Mouse (Mus musculus) macrophage (primary cell): ENCODE results near the gene Magt1. TPM values are rescaled to one million over a fixed set of nuclear protein-coding genes. Genes with fewer than 3 reads are reported as not detected.
"Not testable (repeated sequence)": the region's sequence is repeated elsewhere in the genome, so short reads cannot be mapped to it uniquely, and the experiment has no call there.

ENCODE experiments used
- H3K27ac ChIP-seq: fragments of 350-480 bp; formaldehyde crosslinking; 2 replicates; pipeline ENCODE4 v1.9.0; 2021
- H3K36me3 ChIP-seq: fragments of 350-480 bp; formaldehyde crosslinking; 2 replicates; pipeline ENCODE4 v1.9.0; 2021; ENCODE audit errors: inconsistent target
- H3K4me3 ChIP-seq: fragments of 350-480 bp; formaldehyde crosslinking; 2 replicates; pipeline ENCODE4 v1.9.0; 2021; ENCODE audit errors: inconsistent target
- H3K79me2 ChIP-seq: fragments of 350-480 bp; formaldehyde crosslinking; 2 replicates; pipeline ENCODE4 v1.9.0; 2021; ENCODE audit errors: inconsistent target
- WGBS: methylation state at CpG from one replicate; pipeline ENCODE4 v1.1.7; 2026; ENCODE audit warnings: inconsistent platforms; ENCODE audit not compliant: missing documents; 5-methylcytosine and 5-hydroxymethylcytosine counted together
- polyA plus RNA-seq: library from polyadenylated mRNA; stranded (reverse); fragments of 250-400 nt; gene quantifications from 3 replicates; pipeline ENCODE4 v1.2.4, GENCODE M21; 2018; ENCODE audit warnings: inconsistent platforms

Gene Magt1
- polyA plus RNA-seq, 1 experiment from 2014 or later = 39.1 TPM

DNA sequence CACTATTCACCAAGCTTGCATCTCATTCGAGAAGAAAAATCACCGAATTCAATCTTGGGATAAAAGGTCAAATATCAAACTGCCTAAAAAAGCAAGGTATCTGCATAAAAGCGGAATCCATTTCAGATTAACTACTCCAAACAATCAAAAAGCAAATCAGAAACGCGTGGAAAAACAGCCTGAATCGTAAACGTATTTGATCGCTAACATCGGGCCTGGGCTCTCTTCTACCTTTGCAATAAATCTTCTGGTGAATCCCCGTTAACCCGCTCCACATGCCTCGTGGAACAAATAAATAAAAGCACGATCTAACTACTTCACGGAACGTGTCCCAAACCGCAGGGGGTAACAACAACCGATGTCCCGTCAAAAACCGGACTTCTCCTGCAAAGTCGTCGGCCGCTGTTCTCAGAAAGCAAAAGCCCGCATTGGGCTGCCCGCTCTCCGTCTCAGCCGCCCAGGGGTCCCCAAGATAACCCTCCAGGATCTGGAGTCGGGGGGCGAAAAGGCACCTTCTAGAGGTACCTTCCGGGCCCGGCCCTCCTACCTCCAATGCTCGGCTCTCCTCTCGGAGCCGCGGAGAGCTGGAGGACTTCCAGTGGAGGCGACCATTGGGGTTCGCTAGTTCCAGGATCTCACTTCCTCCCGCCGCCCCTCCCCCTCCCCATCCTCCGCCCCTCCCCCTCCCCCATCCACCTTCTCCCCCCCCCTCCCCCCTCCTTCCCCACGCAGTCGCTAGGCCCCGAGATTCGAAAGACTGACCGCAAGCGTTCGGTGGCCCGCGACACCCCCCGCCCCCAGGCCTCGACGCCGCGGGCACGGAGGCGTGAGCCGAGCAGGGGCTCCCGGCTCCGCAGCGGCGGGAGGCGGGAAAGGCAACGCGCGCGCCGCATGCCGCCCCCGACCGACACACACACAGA, 83.5 kb downstream of the Magt1 start:
- no peaks in the 10 kb centered on the region for H3K36me3 ChIP-seq
- peaks cover 52% of the 10 kb centered on the region for H3K79me2 ChIP-seq
- peak overlapping the region; percentile 58 for H3K4me3 ChIP-seq
- H3K27ac ChIP-seq = peak overlapping the region; percentile 77
- 19% methylated on average over 37 of the region's 69 CpGs for WGBS

DNA sequence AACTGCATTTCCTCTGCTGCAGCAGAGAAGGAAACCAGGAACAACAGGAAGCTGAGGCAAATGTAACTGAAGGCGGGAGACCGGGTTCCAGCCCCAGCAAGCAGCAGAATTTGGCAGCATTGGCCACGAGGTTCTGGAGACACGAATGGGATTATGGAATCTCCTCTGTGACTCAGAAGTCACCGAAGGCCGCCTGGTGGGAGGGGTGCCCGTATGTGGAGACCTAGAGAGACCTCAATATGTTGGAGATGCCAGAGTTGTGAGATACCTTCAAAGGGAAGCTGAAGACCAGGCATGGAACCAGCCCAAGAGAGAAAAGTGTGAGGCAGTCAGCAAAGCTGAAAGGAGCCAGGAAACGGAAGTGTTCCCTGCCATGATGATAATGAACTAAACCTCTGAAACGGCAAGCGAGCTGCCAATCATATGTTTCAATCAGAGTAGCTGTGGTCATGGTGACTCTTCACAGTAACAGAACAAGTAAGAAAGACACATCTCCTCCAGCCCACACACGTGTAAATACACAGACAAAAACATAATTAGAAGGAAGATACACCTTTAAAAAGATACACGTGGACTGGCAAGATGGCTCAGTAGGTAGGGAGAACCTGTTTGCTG, 85.5 kb downstream of the Magt1 start:
- Histone ChIP-seq H3K79me2 (peaks cover 71% of the 10 kb centered on the region), H3K27ac (peak overlapping the region; percentile 30), H3K36me3 (no peaks in the 10 kb centered on the region), H3K4me3 (no peak overlapping the region)
- WGBS = 33% methylated on average over 12 of the region's 12 CpGs

DNA sequence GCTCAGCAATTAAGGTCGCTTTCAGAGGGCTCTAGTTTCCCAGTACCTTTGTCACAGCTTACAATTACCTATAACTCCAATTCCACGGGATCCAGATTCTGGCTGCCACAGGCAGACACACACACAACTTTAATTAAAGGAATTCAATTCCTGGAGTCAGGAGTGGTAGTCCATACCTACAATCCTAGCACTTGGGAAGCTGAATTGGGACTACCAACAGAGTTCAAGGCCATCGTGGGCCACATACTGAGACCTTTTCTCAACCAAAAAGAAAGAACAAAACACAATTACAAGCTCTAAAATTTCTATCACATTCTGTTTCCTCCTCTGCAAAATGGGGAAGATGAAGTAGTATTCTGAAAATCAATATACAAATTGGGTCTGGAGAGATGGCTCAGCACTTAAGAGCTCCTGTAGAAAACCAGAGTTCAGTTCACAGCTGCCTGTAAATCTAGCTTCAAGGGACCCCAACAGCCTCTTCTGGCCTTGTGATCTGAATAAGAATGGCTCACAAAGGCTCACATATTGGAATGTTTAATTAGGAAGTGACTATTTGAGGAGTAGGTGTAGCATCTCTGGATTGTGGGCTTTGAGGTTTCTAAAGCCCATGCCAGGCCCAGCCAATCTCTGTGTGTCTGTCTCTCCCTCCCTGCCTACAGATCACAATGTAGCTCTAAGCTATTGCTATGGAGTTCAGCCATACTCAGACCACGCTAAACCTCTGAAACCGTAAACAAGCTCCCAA, 87.2 kb downstream of the Magt1 start:
- H3K27ac ChIP-seq = no peak overlapping the region
- peaks cover 89% of the 10 kb centered on the region for H3K79me2 ChIP-seq
- no peaks in the 10 kb centered on the region for H3K36me3 ChIP-seq
- no peak overlapping the region for H3K4me3 ChIP-seq
- WGBS = 90% methylated on average over 5 of the region's 5 CpGs

DNA sequence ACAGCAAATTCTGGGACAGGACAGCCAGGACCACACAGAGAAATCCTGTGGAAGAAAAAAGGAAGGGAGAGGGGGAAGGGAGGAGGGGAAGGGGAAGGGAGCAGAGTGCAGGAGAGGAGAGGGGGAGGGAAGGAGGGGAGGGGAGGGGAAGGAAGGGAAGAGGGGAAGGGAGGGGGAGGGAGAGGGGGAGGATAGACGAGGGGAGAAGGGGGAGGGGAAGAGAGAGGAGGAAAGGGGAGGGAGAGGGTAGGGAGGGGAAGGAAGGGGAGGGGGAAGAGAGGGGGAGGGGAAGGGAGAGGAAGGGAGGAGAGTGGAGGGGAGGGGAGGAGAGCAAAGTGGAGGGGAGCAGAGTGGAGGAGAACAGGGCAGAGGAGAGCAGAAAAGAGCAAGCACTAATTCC, 87.8 kb downstream of the Magt1 start:
- Histone ChIP-seq H3K79me2 (peaks cover 95% of the 10 kb centered on the region), H3K36me3 (no peaks in the 10 kb centered on the region), H3K27ac (no peak overlapping the region), H3K4me3 (no peak overlapping the region)
- WGBS = no CpG with 5 or more reads among the region's 1 CpGs

DNA sequence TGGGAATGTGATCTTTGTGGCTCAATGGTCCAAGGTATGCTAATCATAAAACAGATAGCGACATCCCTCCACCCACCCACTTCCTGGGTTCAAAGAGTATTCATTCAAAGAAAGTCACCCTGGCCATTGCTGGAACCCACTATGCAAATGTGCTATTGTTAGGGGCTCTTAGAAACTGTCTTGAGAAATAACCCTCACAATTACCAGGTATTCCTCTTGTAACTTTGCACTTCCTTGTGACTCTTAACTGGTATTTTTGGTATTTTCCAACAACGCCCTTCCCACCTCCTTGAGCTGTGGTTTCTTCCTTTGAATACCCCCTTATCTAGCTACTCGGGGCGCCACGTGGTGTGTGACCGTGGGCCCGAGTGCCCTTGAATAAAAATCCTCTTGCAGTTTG, 88.7 kb downstream of the Magt1 start:
- WGBS = 94% methylated on average over 6 of the region's 7 CpGs
- peaks cover 100% of the 10 kb centered on the region for H3K79me2 ChIP-seq
- H3K36me3 ChIP-seq, H3K4me3 ChIP-seq, H3K27ac ChIP-seq: not testable (repeated sequence)

- peaks cover 100% of the 10 kb centered on the region for H3K79me2 ChIP-seq
- no peaks in the 10 kb centered on the region for H3K36me3 ChIP-seq
- no peak overlapping the region for H3K4me3 ChIP-seq
- WGBS = 85% methylated on average over 2 of the region's 2 CpGs
- H3K27ac ChIP-seq = no peak overlapping the region
These were observed 90.3 kb downstream of the Magt1 start for GRCm38 (mm10) chrX:105921421-105921820.

Other genes with a start within 250 kb of the Magt1 start
- not detected in 3 replicates for gene Fgf16, start 247.6 kb downstream of the Magt1 start, polyA plus RNA-seq
- 37.2 to 43.0 TPM (median 39.2 TPM) in 3 replicates for gene Atrx, start 82.5 kb downstream of the Magt1 start, polyA plus RNA-seq
- 110 to 158 TPM (median 123 TPM) in 3 replicates for gene Cox7b, start 3.8 kb upstream of the Magt1 start, polyA plus RNA-seq
- gene Atp7a, start 15.4 kb upstream of the Magt1 start, polyA plus RNA-seq = 13.6 to 26.1 TPM (median 17.4 TPM) in 3 replicates
- gene Tlr13, start 131.3 kb upstream of the Magt1 start, polyA plus RNA-seq = 156 to 374 TPM (median 283 TPM) in 3 replicates
- gene Pgk1, start 175.2 kb upstream of the Magt1 start, polyA plus RNA-seq = 180 to 539 TPM (median 250 TPM) in 3 replicates
- gene Taf9b, start 209.3 kb upstream of the Magt1 start, polyA plus RNA-seq = 11.9 to 22.7 TPM (median 13.2 TPM) in 3 replicates
- gene Fnd3c2, start 243.5 kb upstream of the Magt1 start, polyA plus RNA-seq = not detected in 3 replicates